Mouse (Mus musculus): ENCODE results near the gene Lin7c.

GRCm38 (mm10) chr2:109890597-109890996, at the start of gene Lin7c:
- TF ChIP-seq MAX (IDR thresholded peaks at IDR 0.05; ENCODE audit: low read depth): no peak
- peak; percentile 89 for TF ChIP-seq POLR2A (IDR thresholded peaks at IDR 0.05; ENCODE audit: insufficient read length, low read depth)
- no peak for TF ChIP-seq MYOG (IDR thresholded peaks at IDR 0.05; ENCODE audit: control insufficient read depth in 1 of 3, insufficient read depth in 1 of 3, insufficient read length in 2 of 3, low read depth in 2 of 3)
- no peak for TF ChIP-seq USF1 (IDR thresholded peaks at IDR 0.05; ENCODE audit: low read depth)
- TF ChIP-seq REST (IDR thresholded peaks at IDR 0.05; ENCODE audit: insufficient read depth, insufficient read length): no peak
- TF ChIP-seq POLR2AphosphoS2 (IDR thresholded peaks at IDR 0.05; ENCODE audit: insufficient read length, low read depth): peak; percentile 94

Data from myocyte (in vitro differentiated cells).